Mouse (Mus musculus) small intestine, adult 2 months (tissue): ENCODE results near the gene Kndc1. TPM values are rescaled to one million over a fixed set of nuclear protein-coding genes. Genes with fewer than 3 reads are reported as not detected.

Source experiments
- H3K27ac ChIP-seq: fragments of 200-500 bp; 2 replicates; pipeline ENCODE4 v1.5.1; 2012; ENCODE audit warnings: low read depth, low read length, control low read depth, inconsistent platforms; ENCODE audit not compliant: insufficient read depth
- H3K27me3 ChIP-seq: fragments of 200-500 bp; 2 replicates; pipeline ENCODE4 v1.6.1; 2012; ENCODE audit warnings: mild to moderate bottlenecking, moderate library complexity, low read length, inconsistent platforms; ENCODE audit not compliant: control insufficient read depth, insufficient read depth
- H3K36me3 ChIP-seq: fragments of 200-500 bp; 2 replicates; pipeline ENCODE4 v1.6.1; 2012; ENCODE audit warnings: mild to moderate bottlenecking, low read length, control low read depth, inconsistent platforms; ENCODE audit not compliant: control insufficient read depth, insufficient read depth
- H3K4me1 ChIP-seq: fragments of 200-500 bp; 2 replicates; pipeline ENCODE4 v1.6.1; 2012; ENCODE audit warnings: low read length, inconsistent platforms, mixed read lengths; ENCODE audit not compliant: control insufficient read depth, insufficient read depth, insufficient read length
- H3K4me3 ChIP-seq: fragments of 200-500 bp; 2 replicates; pipeline ENCODE4 v1.5.1; 2012; ENCODE audit warnings: low read depth, mild to moderate bottlenecking, control low read depth, inconsistent platforms, low read length, moderate library complexity
- CTCF ChIP-seq: fragments of 200-500 bp; IDR thresholded peaks from 2 replicates; pipeline ENCODE4 v1.5.1; 2012; ENCODE audit warnings: low read depth, mild to moderate bottlenecking, control low read depth, inconsistent platforms, low read length, moderate library complexity, mixed read lengths; ENCODE audit not compliant: insufficient replicate concordance, insufficient read length; ENCODE audit errors: extremely low read depth
- POLR2A ChIP-seq: fragments of 200-500 bp; IDR thresholded peaks from 2 replicates; pipeline ENCODE4 v1.6.1; 2012; ENCODE audit warnings: low read depth, mild to moderate bottlenecking, control low read depth, inconsistent platforms, low read length, moderate library complexity
- WGBS: fragments of 180-500 bp; shearing (Covaris S2); methylation state at CpG from one replicate; pipeline ENCODE4 v1.1.7; 2018; 5-methylcytosine and 5-hydroxymethylcytosine counted together
- polyA plus RNA-seq: library from polyadenylated mRNA; depleted of rRNA; stranded (reverse); fragments of >200 nt; gene quantifications from 2 replicates; pipeline ENCODE4 v1.2.3, GENCODE M21; 2012

Gene Kndc1
- polyA plus RNA-seq, 1 experiment, result 0.16 TPM

GRCm38 (mm10) chr7:139951991-139952633, 57.6 kb downstream of the Kndc1 start:
- Histone ChIP-seq H3K27me3 (no peaks in the 10 kb centered on the region), H3K4me3 (no peak overlapping the region), H3K4me1 (no peaks in the 10 kb centered on the region), H3K36me3 (no peaks in the 10 kb centered on the region), H3K27ac (no peak overlapping the region)
- WGBS, result 85% methylated on average over 6 of the region's 6 CpGs
- TF ChIP-seq CTCF (no peak), POLR2A (no peak)

GRCm38 (mm10) chr7:139955505-139955904, 61.0 kb downstream of the Kndc1 start:
- H3K4me3 ChIP-seq, result no peak overlapping the region
- no peak for TF ChIP-seq CTCF
- TF ChIP-seq POLR2A, result no peak
- WGBS, result 70% methylated on average over 4 of the region's 4 CpGs
- H3K27me3 ChIP-seq, result no peaks in the 10 kb centered on the region
- H3K27ac ChIP-seq, result no peak overlapping the region
- no peaks in the 10 kb centered on the region for H3K4me1 ChIP-seq
- H3K36me3 ChIP-seq, result no peaks in the 10 kb centered on the region

GRCm38 (mm10) chr7:139956658-139957057, 62.2 kb downstream of the Kndc1 start:
- Histone ChIP-seq H3K4me3 (no peak overlapping the region), H3K36me3 (no peaks in the 10 kb centered on the region), H3K4me1 (no peaks in the 10 kb centered on the region), H3K27me3 (no peaks in the 10 kb centered on the region), H3K27ac (no peak overlapping the region)
- TF ChIP-seq POLR2A, result no peak
- TF ChIP-seq CTCF, result no peak
- WGBS, result 76% methylated on average over 3 of the region's 3 CpGs

- Histone ChIP-seq H3K4me1 (no peaks in the 10 kb centered on the region), H3K27ac (no peak overlapping the region), H3K27me3 (no peaks in the 10 kb centered on the region), H3K4me3 (no peak overlapping the region), H3K36me3 (no peaks in the 10 kb centered on the region)
- 56% methylated on average over 11 of the region's 11 CpGs for WGBS
- no peak for TF ChIP-seq CTCF
- TF ChIP-seq POLR2A, result no peak
These were observed 62.9 kb downstream of the Kndc1 start for GRCm38 (mm10) chr7:139957437-139957836.

- TF ChIP-seq CTCF, result no peak
- TF ChIP-seq POLR2A, result no peak
These were observed 63.5 kb downstream of the Kndc1 start for GRCm38 (mm10) chr7:139957958-139958357.

GRCm38 (mm10) chr7:139961141-139961540, 66.6 kb downstream of the Kndc1 start:
- TF ChIP-seq CTCF (no peak), POLR2A (no peak)
- no peaks in the 10 kb centered on the region for H3K4me1 ChIP-seq
- H3K27me3 ChIP-seq, result no peaks in the 10 kb centered on the region
- no peak overlapping the region for H3K4me3 ChIP-seq
- WGBS, result 80% methylated on average over 10 of the region's 10 CpGs
- no peak overlapping the region for H3K27ac ChIP-seq
- H3K36me3 ChIP-seq, result no peaks in the 10 kb centered on the region

More at GRCm38 (mm10) chr7:139957958-139958357, 63.5 kb downstream of the Kndc1 start:
- Histone ChIP-seq H3K27ac (no peak overlapping the region), H3K27me3 (no peaks in the 10 kb centered on the region), H3K36me3 (no peaks in the 10 kb centered on the region), H3K4me1 (no peaks in the 10 kb centered on the region), H3K4me3 (no peak overlapping the region)
- 29% methylated on average over 11 of the region's 11 CpGs for WGBS

- H3K36me3 ChIP-seq, result no peaks in the 10 kb centered on the region
- no peaks in the 10 kb centered on the region for H3K4me1 ChIP-seq
- no peaks in the 10 kb centered on the region for H3K27me3 ChIP-seq
- TF ChIP-seq CTCF (no peak), POLR2A (no peak)
- 44% methylated on average over 4 of the region's 4 CpGs for WGBS
- no peak overlapping the region for H3K27ac ChIP-seq
- H3K4me3 ChIP-seq, result no peak overlapping the region
These were observed 69.3 kb downstream of the Kndc1 start for GRCm38 (mm10) chr7:139963814-139964213.
